Mouse (Mus musculus) embryonic facial prominence, embryonic 15.5 days (tissue): ENCODE data around the gene Pidd1. TPM values are rescaled to one million over a fixed set of nuclear protein-coding genes. Genes with fewer than 3 reads are reported as not detected.
"Not testable (repeated sequence)": the region's sequence is repeated elsewhere in the genome, so short reads cannot be mapped to it uniquely, and the experiment has no call there.

ENCODE experiments used
- ATAC-seq: fragments of 200-750 bp; cut with Nextera tagmentation; 2 replicates; pipeline ENCODE4 v1.8.0; 2017; ENCODE audit warnings: low read depth, moderate TSS enrichment; ENCODE audit not compliant: insufficient number of reproducible peaks, low FRiP score, low TSS enrichment
- H3K27ac ChIP-seq: fragments of 300-500 bp; sonication (generic); replicated peaks from 2 replicates; pipeline ENCODE4 v1.5.1; 2015; ENCODE audit warnings: mild to moderate bottlenecking, inconsistent platforms
- H3K27me3 ChIP-seq: fragments of 300-500 bp; sonication (generic); 2 replicates; pipeline ENCODE4 v1.6.1; 2015; ENCODE audit warnings: inconsistent platforms
- H3K36me3 ChIP-seq: fragments of 300-500 bp; sonication (generic); 2 replicates; pipeline ENCODE4 v1.6.1; 2015; ENCODE audit warnings: mild to moderate bottlenecking, inconsistent platforms
- H3K4me1 ChIP-seq: fragments of 300-500 bp; sonication (generic); 2 replicates; pipeline ENCODE4 v1.6.1; 2015; ENCODE audit warnings: inconsistent platforms
- H3K4me2 ChIP-seq: fragments of 300-500 bp; sonication (generic); replicated peaks from 2 replicates; pipeline ENCODE4 v1.6.1; 2015; ENCODE audit warnings: mild to moderate bottlenecking, inconsistent platforms
- H3K4me3 ChIP-seq: fragments of 300-500 bp; sonication (generic); replicated peaks from 2 replicates; pipeline ENCODE4 v1.5.1; 2015; ENCODE audit warnings: mild to moderate bottlenecking, inconsistent platforms
- H3K9ac ChIP-seq: fragments of 300-500 bp; sonication (generic); 2 replicates; pipeline ENCODE4 v1.6.1; 2015; ENCODE audit warnings: inconsistent platforms
- H3K9me3 ChIP-seq: fragments of 300-500 bp; sonication (generic); replicated peaks from 2 replicates; pipeline ENCODE4 v1.6.1; 2016; ENCODE audit warnings: inconsistent platforms
- WGBS: fragments of 180-500 bp; shearing (Covaris S2); methylation state at CpG from one replicate; pipeline ENCODE4 v1.1.7; 2015; 5-methylcytosine and 5-hydroxymethylcytosine counted together
- polyA plus RNA-seq: library from polyadenylated mRNA; unstranded; fragments of >200 nt; fragmentation: Nextera tagmentation; extraction: Ambion mirVana; gene quantifications from 2 replicates; pipeline ENCODE4 v1.2.1, GENCODE M21; 2015

Gene Pidd1
- polyA plus RNA-seq, 1 experiment from 2014 or later: 14.7 TPM

GRCm38 (mm10) chr7:141457986-141458660 is 14.3 kb upstream of the Pidd1 start:
- Histone ChIP-seq H3K9me3 (no peaks in the 10 kb centered on the region), H3K27ac (no peak overlapping the region), H3K27me3 (peaks cover 44% of the 10 kb centered on the region), H3K4me3 (no peak overlapping the region), H3K9ac (no peak overlapping the region), H3K4me2 (no peak overlapping the region), H3K4me1 (peaks cover 25% of the 10 kb centered on the region), H3K36me3 (0 out of 2 replicates have a peak, but pooled peaks cover 7% of the 10 kb centered on the region)
- no peak for ATAC-seq
- 71% methylated on average over 15 of the region's 15 CpGs for WGBS

DNA sequence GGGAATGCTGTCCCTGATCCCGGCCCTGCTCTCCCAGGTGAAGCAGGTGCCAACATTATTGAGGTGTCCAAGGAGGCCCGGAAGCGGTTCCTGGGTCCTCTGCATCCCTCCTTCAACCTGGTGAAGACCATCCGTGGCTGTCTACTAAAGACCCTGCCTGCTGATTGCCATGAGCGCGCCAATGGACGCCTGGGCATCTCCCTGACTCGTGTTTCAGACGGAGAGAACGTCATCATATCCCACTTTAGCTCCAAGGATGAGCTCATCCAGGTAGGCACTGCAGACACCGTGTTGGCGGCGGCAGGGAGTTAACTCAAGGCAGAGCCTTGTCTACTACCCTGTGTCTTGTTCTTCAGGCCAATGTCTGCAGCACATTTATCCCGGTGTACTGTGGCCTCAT is 13.4 kb upstream of the Pidd1 start:
- Histone ChIP-seq H3K27ac (no peak overlapping the region), H3K4me3 (no peak overlapping the region), H3K4me1 (peaks cover 25% of the 10 kb centered on the region), H3K9ac (no peak overlapping the region), H3K36me3 (peaks cover 8% of the 10 kb centered on the region), H3K27me3 (peaks cover 36% of the 10 kb centered on the region), H3K9me3 (no peaks in the 10 kb centered on the region), H3K4me2 (no peak overlapping the region)
- ATAC-seq: no peak
- 89% methylated on average over 14 of the region's 14 CpGs for WGBS

DNA sequence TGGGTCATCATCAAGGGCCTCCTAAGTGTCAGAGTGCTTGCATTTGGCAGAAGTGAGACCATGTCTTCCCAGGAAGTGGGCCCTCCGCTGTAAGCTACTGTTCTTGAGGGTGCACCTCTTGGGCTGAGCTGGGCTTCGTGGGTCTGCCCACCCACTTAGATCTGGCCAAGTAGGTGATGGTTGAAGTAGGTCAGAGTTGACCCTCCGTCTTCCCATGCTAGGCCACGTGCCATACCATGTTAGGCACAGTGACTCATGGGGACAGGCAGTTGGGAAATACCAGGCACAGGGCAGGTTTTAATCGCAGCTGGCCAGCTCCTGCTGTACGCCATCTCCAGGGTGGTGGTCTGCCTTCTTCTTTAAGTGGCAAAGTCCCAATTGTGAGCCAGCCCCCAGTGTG is 12.9 kb upstream of the Pidd1 start:
- H3K27ac ChIP-seq: no peak overlapping the region
- peaks cover 21% of the 10 kb centered on the region for H3K4me1 ChIP-seq
- H3K4me2 ChIP-seq: no peak overlapping the region
- peaks cover 13% of the 10 kb centered on the region for H3K36me3 ChIP-seq
- H3K9ac ChIP-seq: no peak overlapping the region
- no peak for ATAC-seq
- H3K27me3 ChIP-seq: peaks cover 31% of the 10 kb centered on the region
- H3K9me3 ChIP-seq: no peaks in the 10 kb centered on the region
- WGBS: 85% methylated on average over 6 of the region's 6 CpGs
- H3K4me3 ChIP-seq: no peak overlapping the region

GRCm38 (mm10) chr7:141455610-141456314 is 11.9 kb upstream of the Pidd1 start:
- Histone ChIP-seq H3K9ac (peak overlapping the region; percentile 54), H3K27ac (peak overlapping the region; percentile 51), H3K4me3 (peak overlapping the region; percentile 67), H3K27me3 (peaks cover 22% of the 10 kb centered on the region), H3K9me3 (no peaks in the 10 kb centered on the region), H3K4me1 (peaks cover 17% of the 10 kb centered on the region), H3K4me2 (peak overlapping the region; percentile 98), H3K36me3 (peaks cover 23% of the 10 kb centered on the region)
- 4% methylated on average over 23 of the region's 23 CpGs for WGBS
- ATAC-seq: no peak

DNA sequence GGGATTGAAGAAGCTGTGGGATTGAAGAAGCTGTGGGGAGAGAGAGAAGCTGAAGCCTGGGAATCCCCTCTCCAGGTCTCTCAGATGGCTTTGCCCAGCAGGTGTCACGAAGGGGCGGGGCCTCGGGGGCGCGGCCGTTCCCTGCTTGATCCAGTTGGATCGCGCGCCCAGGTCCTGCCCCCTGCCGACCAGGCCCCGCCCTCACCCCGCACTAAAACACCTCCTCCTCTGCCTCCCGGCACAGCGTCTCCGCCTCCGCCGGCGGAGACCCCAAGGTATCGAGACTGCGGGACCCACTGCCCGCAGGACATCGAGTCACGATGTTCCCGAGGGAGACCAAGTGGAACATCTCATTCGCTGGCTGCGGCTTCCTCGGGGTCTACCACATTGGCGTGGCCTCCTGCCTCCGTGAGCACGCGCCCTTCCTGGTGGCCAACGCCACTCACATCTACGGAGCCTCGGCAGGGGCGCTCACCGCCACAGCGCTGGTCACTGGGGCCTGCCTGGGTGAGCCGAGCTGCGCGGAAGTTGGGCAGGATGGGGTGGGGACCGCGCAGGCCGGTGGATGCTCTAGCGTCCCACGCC is 11.2 kb upstream of the Pidd1 start, which contains the start of gene Pnpla2:
Gene Pnpla2 (plus strand): TSS at position 232 of the 585 bp plus-strand sequence.
- WGBS: 0% methylated on average over 44 of the region's 45 CpGs
- peak within 1 kb of the TSS; percentile 67 for H3K4me3 ChIP-seq

DNA sequence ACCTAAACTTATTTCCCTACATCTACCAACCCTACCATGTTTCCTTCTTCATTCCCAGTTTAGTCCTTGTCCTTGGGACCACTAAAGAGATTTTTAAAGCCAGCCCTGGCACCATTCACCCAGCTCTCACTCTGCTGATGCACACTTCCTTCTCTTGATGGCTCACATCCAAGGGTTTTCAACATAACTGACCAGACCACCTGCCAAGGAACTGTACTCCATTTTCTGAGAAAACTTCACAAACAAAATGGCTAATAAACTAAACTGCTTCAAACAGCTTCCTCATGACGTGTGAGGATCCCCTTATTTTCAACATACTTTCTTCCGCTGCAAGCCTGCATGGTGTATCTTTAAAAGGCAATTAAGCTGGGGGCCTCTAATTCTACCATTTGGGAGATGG is 9.8 kb upstream of the Pidd1 start:
- 79% methylated on average over 2 of the region's 2 CpGs for WGBS
- no peak overlapping the region for H3K4me3 ChIP-seq

More for the DNA sequence above, 11.2 kb upstream of the Pidd1 start, which contains the start of gene Pnpla2:
- Histone ChIP-seq H3K36me3 (peaks cover 30% of the 10 kb centered on the region), H3K27ac (peak within 1 kb of the TSS; percentile 51), H3K9ac (peak within 1 kb of the TSS; percentile 54), H3K4me2 (peak within 1 kb of the TSS; percentile 98), H3K4me1 (peaks cover 17% of the 10 kb centered on the region), H3K27me3 (peaks cover 15% of the 10 kb centered on the region), H3K9me3 (no peaks in the 10 kb centered on the region)
- ATAC-seq: peak; percentile 83

DNA sequence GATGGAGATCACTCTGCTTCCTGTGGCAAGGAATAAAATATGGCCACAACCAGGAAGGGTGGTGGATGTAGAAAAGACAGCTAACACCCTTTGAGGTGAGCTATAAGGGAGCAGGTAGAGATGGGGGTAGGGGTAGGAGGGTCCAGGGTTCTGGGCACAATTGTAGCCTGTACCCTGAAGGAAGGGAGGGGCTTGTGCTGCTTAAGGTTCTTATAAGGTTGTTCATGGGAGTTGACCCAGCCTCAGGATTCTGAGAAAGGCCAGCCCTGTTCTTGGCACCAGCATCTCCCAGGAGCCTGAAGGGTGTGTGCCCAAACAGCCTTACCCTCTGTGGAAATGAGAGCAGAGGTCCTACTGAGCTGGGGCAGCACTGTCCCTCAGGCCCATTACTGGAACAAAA is 8.1 kb upstream of the Pidd1 start:
- H3K27ac ChIP-seq: no peak overlapping the region
- H3K36me3 ChIP-seq: peaks cover 39% of the 10 kb centered on the region
- H3K9ac ChIP-seq: no peak overlapping the region
- no peak overlapping the region for H3K4me2 ChIP-seq
- H3K4me3 ChIP-seq: no peak overlapping the region
- peaks cover 26% of the 10 kb centered on the region for H3K4me1 ChIP-seq
- no peaks in the 10 kb centered on the region for H3K27me3 ChIP-seq
- no peaks in the 10 kb centered on the region for H3K9me3 ChIP-seq
- no peak for ATAC-seq

More for the DNA sequence above, 9.8 kb upstream of the Pidd1 start:
- H3K9ac ChIP-seq: no peak overlapping the region
- H3K9me3 ChIP-seq: no peaks in the 10 kb centered on the region
- H3K27ac ChIP-seq: no peak overlapping the region
- H3K4me1 ChIP-seq: peaks cover 21% of the 10 kb centered on the region
- H3K36me3 ChIP-seq: peaks cover 37% of the 10 kb centered on the region
- H3K27me3 ChIP-seq: peaks cover under 1% of the 10 kb centered on the region; the same call in 1 of the 2 replicates
- ATAC-seq: no peak
- H3K4me2 ChIP-seq: no peak overlapping the region

DNA sequence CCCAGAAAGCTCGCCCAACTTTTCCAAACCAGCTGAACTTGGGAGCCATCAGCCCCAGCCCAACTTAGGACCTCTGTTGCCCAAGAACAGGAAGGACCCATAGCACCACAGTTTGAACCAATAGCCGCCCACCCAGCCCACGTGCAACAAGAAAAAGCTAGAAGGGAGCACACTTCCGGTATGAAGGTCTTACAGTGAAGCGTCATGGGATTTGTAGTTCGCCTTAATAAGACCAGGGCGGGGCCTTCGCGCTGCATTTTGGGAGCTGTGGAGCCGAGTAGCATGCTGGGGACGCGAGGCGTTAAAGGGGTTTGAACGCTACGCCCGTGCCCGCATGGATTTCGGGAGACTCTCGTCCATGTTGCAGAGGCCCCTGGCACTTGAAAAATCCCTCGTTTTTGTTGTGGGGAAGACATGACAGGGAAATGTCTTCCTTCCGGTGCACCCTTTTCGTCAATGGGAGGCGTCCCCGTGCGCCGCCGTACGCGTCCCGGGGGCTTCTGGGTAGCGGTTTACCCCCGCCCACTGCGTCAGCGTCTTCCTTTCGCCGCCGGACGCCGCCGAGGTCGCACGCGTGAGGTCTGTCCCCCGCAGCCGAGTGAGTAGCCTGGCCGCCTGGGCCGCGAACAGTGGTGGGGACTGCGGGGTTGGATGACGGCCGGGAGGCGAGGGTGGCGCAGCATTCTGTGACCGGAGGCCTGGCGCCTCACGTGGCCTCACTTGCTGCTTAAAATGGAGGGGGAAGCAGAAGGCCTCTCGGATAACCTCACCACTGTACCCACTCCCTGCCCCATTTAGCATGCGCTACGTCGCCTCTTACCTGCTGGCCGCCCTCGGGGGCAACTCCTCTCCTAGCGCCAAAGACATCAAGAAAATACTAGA is 3.5 kb upstream of the Pidd1 start, which contains the start of gene Rplp2:
Gene Rplp2 (plus strand): TSS at position 261 of the 882 bp plus-strand sequence.
- Histone ChIP-seq H3K27ac (peak within 1 kb of the TSS; percentile 94), H3K9ac (peak within 1 kb of the TSS; percentile 97), H3K4me3 (peak within 1 kb of the TSS; percentile 91), H3K27me3 (no peaks in the 10 kb centered on the region), H3K4me2 (peak within 1 kb of the TSS; percentile 59), H3K4me1 (peaks cover 34% of the 10 kb centered on the region), H3K9me3 (no peaks in the 10 kb centered on the region), H3K36me3 (peaks cover 38% of the 10 kb centered on the region)
- under 1% methylated on average over 63 of the region's 63 CpGs for whole genome bisulfite sequencing
- ATAC-seq: peak; percentile 91

- H3K9ac ChIP-seq, ATAC-seq, H3K4me2 ChIP-seq, H3K27me3 ChIP-seq, H3K9me3 ChIP-seq, H3K27ac ChIP-seq, H3K4me3 ChIP-seq: not testable (repeated sequence)
- Histone ChIP-seq H3K4me1 (peaks cover 42% of the 10 kb centered on the region), H3K36me3 (peaks cover 31% of the 10 kb centered on the region)
- 79% methylated on average over 3 of the region's 3 CpGs for WGBS
Observed at GRCm38 (mm10) chr7:141446374-141446773, 2.5 kb upstream of the Pidd1 start.

- Histone ChIP-seq H3K27me3 (no peaks in the 10 kb centered on the region), H3K27ac (peak overlapping the region; percentile 58; the same call in 1 of the 2 replicates), H3K36me3 (peaks cover 23% of the 10 kb centered on the region), H3K4me3 (peak overlapping the region; percentile 52), H3K4me2 (peak overlapping the region; percentile 84), H3K9me3 (no peaks in the 10 kb centered on the region), H3K4me1 (peaks cover 43% of the 10 kb centered on the region), H3K9ac (peak overlapping the region; percentile 51)
- WGBS: 15% methylated on average over 12 of the region's 12 CpGs
- no peak for ATAC-seq
Observed at GRCm38 (mm10) chr7:141443081-141443821, 574 bp downstream of the Pidd1 start.
